Mouse (Mus musculus): ENCODE data around the gene Eef1akmt1.
A peak's percentile ranks its signal among the peaks of the same experiment; 100 is the strongest.

Eef1akmt1 gene

DNA sequence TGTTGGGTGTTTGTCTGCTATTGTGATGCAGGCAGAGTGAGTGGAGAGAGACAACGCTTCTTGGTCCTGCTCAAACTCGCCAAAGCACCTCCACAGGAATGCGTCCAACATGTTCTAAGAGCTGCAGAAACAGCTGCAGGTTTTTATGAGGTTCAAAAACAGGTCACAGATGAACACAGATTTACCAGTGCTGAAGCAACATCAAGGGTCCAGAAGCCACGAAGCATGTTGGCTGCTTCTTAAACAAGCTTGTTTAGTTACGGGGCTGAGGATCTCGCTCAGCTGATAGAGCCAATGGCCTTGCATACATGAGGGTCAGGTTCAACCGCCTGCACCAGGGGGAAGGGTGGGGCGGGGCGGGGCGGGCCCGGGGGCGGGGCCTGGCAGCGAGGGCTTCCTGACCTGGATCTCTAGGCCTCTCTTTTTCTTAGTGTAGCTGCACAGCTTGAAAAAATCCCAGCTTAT lies 24.8 kb downstream of the Eef1akmt1 start:
- no peak for DNase-seq (ENCODE audit: low spot score in 2 of 2)

DNA sequence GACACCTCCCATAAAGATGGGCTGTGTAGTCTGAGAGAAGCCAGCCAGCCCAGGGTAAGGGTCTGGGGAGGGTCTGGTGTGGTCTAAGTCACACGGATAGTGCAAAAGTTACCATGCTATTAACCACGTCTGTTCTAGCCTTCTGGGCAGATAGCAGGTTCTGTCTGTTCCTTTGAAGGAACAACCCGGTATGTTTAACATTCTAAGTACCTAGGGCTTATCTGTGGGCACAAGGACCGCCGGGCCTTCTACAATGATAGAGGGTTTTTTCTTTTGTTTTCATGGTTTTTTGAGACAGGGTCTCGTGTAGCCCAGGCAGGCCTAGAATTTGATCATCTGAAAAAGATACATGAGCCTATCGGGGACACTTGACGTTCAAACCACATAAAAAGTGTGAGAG lies 25.3 kb downstream of the Eef1akmt1 start:
- DNase-seq (ENCODE audit: low spot score in 2 of 2), result no peak

DNA sequence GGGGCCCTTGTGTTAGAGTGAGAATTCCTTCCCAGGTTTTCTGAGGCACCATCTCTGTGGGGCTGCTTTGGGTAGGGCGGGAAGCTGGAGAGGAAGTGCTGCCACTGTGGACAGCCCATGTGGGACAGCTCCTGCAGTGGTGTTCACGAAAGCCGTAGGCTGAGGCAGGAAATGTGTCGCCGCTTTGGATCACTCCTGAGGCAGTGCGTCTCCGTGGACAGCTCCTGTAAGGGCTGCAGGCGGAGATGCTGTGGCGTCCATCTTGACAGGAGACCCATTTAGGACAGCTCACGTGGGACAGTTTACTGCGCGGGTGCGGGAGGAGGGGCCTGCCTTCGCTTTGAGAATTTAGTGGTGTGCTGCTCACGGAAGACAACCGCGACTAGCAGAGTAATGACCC lies 25.9 kb downstream of the Eef1akmt1 start:
- DNase-seq (ENCODE audit: low spot score in 2 of 2), result no peak

DNA sequence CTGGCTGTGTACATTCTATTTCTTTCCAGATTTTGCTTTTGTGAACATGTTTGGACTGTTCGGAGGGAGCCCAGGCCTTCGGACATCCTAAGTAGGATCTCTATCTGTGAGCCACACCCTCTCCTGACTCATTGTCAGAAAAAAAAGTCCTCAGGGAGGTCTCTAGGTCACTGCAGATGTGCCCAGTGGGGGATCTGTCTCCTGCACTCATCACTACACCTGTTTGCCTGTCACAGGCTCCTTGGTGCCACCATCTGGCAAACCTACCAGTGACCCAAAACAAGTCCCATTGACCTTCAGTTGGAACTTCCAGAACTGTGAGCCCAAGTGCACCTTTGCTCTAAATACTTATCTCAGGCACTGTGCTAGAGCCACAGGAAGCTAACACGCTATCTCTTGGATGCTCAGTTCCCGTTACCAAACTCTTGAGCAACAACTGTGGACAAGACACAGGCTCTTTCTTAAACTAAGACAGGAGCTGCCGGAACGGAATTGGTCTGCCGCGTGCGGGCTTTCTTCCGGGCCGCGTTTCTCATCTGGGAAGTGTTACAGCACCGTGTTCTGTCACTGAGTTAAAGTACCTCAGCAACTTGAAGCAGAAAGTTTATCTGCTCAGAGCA lies 27.9 kb downstream of the Eef1akmt1 start:
- DNase-seq (ENCODE audit: low spot score in 2 of 2), result no peak

DNA sequence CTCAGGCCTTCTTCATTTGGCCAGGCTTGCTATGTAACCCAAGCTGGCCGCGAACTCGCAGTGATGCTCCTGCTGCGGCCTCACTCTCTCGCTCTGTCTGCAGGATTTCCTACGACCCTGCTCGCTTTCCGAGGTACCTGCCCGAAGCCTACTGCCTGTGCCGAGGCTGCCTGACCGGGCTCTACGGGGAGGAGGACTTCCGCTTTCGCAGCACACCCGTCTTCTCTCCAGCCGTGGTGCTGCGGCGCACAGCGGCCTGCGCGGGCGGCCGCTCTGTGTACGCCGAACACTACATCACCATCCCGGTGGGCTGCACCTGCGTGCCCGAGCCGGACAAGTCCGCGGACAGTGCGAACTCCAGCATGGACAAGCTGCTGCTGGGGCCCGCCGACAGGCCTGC lies 29.2 kb downstream of the Eef1akmt1 start:
- DNase-seq (ENCODE audit: low spot score in 2 of 2), result peak in 1 of 2 experiments; percentile 27

DNA sequence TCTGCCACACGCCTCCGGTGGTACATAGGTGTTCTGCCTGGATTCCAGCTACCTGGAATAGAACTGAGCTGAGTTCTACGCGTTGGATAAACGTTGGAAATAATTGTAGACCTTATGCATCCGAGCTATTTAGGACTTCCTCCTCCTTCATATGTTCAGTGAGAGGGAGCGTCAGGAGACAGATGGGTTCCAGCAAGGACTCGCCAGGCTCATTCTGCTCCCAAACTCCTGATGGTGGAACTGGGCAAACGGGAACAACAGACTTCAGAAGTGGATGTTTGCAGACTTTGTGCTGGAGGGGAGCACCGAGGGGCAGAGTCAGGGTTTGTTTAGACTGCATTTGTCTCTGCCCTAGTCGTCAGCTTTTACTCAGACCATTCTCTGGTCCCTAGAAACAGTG lies 30.7 kb downstream of the Eef1akmt1 start:
- DNase-seq (ENCODE audit: low spot score in 2 of 2), result no peak

DNA sequence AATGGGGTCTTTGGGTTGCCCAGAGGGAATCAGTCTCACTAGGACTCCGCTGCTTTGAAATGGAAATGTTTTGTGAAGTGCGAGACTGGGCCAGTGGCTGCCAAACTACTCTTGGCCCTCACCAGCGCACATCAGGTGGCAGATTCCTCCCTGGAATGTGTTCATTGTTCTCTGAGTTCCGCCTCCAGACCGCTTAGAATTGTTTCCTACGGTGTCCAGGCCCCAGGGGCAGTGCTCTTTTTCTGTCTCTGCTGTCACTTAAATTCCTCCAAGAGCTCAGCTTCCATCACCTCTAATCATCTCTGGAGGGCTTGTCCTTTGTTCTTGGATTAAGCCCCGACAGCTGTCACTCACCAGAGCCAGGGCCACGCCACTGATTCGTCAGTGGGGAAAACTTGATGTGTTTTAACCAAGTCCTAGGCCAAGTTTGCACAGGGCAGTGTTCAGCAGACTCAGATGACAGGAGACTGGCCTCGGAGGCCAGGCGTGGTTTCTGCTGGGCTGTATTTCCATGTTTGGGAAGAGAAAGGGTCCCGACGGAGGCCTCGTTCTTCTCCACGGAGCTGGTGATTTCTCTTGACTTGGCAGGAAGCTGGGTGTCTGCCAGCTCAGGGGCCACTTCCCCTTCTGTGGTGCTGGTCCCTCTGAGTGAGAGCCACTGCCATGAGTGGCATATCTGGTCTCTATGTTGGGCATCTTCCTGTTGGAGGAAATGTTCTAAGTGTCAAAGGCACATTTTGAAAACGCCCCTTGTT lies 34.0 kb downstream of the Eef1akmt1 start:
- peak in 1 of 2 experiments; percentile 43 for DNase-seq (ENCODE audit: low spot score in 2 of 2)

DNA sequence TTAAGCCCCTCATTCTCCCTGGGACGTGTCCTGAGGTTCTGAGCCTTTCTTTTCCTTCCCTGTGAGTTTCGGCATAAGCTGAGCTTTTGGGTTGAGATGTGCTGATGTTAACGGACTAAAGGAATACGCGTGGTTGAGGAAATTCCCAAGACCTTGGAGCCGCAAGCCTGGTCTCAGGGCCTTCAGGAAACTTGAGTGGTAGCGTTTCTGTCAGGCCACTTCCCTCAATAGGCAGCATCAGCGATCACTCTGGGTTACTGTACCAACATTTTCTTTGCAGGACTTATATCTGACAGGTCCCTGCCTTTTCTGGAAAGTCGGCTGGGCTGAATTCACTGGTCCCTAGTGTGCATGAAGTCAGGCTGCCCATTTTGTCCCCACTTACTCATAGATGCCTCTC lies 34.6 kb downstream of the Eef1akmt1 start:
- no peak for DNase-seq (ENCODE audit: low spot score in 2 of 2)

DNA sequence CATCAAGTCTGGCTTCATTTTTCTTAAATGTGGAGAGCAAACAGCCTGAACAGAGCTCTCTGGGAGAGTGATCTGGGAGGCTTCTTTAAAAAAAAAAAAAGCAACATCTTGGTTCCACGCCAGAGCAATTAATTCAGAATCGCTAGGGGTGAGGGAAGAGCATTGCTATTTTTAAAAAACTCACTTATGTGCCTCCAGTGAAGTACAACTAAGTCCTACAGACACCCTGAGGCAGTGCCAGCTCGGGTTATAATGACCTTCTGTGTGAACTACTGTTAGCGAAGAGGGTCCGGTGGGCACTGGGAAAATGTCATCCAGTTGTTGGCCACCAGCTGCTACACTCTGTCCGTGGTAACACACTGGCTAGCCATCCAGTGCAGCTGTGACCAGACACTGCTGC lies 35.8 kb downstream of the Eef1akmt1 start:
- DNase-seq (ENCODE audit: low spot score in 2 of 2), result no peak

DNA sequence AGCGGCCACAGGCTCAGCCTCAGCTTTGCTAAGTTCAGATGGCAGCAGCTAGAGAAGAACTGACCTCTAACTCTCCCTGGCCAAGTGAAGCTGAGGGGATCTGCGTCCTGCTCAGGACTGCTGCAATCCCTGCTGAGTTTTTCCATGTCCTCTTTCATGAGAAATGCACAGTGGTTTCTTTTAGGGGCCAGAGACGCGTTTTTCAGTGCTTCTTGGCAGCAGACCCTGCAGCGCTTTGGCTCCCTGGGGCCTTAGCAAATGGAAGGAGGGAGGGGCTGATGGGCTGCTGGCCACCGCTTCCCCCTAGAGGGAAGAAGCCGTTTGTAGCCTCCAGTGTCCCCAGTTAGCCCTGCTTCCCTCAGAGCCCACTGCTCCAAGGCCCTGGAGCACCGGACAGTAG lies 36.5 kb downstream of the Eef1akmt1 start:
- DNase-seq (ENCODE audit: low spot score in 2 of 2), result no peak

DNA sequence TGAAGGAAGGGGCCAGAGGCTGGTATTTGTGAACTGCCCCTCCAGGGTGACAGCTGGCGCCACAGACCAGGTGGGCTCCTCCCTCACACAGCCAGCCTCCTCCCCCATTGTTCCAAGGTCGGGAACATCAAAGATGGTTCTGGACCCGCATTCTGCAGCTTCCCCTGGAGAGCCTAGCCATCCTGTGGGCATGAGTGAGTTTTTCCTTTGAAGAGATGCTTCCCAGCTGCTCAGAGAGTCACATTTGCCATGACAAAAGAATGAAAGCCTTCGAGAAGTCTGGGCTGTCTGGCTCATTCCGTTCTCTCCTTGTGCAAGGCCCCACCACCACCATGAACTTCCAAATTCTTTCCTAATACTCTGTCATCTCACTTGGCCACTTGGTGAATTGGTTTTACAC lies 37.1 kb downstream of the Eef1akmt1 start:
- DNase-seq (ENCODE audit: low spot score in 2 of 2), result no peak

DNA sequence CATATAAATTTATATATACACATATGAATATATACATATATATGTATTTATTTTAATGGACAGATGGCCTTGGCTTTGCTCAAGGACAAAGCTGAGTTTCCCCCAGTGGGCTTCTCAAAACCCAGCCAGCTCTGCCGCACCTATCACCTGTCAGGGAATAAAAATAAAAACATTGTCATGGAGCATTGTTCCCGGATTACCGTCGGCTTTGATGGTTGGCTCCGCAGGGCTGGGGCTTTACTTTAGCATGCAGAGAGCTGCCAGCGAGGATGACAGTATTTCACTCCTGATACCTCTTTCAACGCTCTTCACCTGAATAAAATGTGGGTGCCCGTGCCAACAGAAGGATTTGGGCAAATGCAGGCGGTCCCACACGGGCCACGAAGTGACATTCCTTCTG lies 37.6 kb downstream of the Eef1akmt1 start:
- DNase-seq (ENCODE audit: low spot score in 2 of 2), result no peak

DNA sequence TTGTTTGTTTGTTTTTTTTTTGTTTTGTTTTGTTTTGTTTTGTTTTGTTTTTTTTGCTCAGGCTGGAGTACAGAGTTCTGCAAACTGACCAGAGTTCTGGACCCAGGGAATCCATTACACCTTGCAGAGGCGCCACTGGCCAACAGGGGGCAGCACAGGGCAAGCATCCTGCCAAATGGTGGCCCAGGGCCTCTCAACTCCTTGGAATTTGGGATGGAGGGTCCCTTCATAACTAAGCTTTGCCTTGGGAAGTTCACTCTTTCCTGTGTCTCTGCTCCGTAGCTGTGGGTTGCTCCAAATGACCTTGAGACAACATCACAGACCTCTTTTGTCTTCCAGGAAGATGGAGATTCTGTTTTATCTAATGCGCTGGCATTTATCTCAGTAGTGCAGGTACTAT lies 38.2 kb downstream of the Eef1akmt1 start:
- peak; percentile 20 to 59 for DNase-seq (ENCODE audit: low spot score in 2 of 2)

DNA sequence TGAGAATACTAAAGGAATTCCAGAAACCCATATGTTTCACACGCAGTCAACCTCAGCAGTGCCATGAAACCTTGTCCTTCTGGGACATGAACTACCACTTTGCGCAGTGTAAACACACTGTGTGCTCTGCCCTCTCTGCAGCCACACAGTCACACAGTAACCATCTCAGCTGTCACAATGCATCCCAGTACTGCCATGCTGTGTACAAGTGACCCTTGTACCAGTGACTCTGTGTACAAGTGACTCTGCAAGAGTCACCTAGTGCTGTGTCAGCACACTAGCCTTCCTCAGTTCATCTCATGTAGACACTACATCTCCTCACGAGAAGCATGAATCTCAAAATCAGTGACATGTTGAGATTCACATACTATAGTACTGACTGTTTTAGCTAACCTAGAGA lies 38.8 kb downstream of the Eef1akmt1 start:
- no peak for DNase-seq (ENCODE audit: low spot score in 2 of 2)

DNA sequence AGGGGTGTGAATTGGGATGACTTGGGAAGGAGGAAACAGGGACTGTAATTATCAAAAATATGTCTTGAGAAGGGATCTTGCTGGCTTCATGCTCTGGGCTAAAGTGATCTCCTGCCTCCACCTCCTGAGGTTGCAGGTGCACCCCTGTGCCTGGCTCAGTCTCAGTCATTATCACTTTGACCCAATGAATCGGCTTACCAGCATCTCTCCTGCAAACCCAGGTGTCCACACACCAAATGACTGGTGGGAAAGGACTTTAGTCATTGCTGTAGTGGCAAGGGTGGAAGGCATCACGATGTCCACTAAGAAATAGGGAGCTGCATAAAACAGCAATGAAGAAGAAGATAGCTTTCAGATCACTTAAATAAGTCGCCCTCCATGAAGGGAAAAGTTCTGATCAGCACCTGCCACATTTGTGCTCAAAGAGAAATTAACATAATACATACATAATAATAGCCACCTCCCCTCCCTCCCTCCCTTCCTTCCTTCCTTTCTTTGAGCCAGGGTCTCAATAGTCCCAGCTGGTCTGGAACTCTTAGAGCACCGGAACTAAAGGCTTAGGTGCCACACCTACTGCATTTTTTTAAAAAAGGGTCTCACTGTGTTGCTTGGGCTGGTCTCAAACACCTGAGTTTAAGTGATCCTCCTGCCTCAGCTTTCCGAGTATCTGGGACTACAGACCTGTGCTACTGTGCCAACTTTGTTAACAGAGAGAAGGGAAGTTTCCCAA lies 41.5 kb downstream of the Eef1akmt1 start:
- DNase-seq (ENCODE audit: low spot score in 2 of 2), result no peak

DNA sequence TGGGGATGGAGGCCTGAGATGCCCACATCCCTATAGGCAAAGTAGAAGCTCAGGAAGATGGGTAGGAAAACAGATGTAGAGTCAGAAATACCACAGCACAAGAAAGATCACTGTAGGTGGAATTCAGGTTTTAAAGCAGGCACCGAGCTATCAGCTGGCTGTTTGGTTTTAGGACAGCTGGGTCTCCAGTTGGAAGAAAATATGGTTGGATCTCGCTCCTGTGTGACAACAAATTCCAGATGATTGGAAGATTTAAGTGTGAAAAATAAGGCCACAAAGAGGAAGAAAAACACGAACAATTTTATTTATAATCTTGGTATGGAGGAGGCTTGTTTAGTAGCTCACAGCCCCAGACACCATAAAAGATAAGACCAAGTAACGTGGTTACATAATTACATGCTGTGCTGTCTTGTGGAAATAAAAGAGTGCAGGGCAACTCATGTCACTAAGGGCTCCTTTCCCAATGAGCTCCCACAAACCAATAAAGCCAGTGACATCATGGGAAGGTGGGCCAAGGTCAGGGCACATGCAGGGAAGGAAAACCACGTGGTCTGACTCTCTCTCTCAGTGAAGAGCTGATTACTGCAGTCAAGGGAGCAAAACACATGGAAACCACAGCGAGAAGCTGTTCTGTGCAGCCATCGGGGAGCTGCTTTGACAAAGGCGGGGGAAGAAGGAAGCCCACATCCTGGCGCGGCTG lies 42.2 kb downstream of the Eef1akmt1 start:
- DNase-seq (ENCODE audit: low spot score in 2 of 2), result no peak

DNA sequence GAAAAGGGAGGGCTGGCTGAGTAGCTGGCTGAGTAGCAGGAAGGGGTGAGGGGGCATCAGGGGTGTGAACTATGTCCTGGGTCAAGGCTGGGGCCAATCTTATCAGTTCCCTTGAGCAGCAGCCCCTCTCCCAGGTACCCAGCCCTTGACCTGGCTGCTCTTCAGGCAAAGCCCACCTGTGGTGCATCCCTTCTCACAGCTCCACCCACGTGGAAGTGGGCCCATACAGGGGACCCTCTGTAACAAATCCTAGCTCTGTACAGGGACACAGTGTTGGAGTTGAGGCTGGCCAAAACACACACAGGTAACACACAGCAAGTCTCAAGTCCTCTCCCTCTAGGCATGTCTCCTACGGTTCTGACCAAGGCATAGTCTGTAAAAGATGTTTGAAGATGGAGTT lies 43.8 kb downstream of the Eef1akmt1 start:
- DNase-seq (ENCODE audit: low spot score in 2 of 2), result no peak

DNA sequence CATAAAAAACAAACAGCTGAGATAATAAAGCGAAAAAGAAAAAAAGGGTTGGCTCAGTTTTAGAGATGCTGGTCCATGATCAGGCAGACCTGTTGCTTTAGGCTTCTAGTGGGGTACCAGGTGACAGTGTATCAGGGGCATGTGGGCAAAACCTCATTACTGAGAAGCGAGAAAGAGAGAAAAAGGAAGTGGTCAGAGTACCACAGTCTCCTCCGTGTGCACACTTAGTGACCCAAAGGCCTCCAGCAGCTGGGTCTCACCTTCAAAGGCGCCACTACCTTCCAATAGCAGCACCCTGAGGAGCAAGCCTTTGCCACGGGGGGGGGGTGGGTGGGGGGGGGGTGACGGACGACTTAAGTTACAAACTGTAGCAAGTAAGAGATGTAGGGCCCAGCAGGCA lies 44.3 kb downstream of the Eef1akmt1 start:
- no peak for DNase-seq (ENCODE audit: low spot score in 2 of 2)

DNA sequence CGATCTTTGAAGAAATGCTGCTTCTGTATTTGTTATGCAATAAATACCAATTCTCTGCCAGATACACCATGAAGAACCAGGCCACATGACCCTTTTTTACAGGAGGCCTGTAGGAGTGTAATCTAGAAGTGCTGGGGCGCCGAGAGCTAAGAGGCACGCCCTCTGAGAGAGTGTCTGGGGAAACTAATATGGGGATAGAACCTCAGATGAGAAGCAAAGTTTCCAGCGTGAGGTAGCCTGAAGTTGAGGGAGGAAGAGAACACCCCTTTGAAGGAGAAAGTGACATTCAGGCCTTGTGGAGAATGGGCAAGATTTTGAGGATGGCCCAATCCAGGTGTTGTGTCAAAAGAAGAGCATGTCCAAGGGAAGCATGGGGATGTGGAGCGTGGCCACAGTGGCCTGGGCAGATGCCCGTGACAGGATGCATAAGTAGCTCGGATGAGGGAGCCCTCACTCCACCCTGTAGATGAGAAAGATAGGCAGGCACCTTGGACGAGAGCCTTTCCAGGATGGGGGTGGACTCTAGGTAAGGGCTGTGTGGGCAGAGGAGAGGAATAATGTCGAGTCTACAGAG lies 45.3 kb downstream of the Eef1akmt1 start:
- DNase-seq (ENCODE audit: low spot score in 2 of 2), result no peak

DNA sequence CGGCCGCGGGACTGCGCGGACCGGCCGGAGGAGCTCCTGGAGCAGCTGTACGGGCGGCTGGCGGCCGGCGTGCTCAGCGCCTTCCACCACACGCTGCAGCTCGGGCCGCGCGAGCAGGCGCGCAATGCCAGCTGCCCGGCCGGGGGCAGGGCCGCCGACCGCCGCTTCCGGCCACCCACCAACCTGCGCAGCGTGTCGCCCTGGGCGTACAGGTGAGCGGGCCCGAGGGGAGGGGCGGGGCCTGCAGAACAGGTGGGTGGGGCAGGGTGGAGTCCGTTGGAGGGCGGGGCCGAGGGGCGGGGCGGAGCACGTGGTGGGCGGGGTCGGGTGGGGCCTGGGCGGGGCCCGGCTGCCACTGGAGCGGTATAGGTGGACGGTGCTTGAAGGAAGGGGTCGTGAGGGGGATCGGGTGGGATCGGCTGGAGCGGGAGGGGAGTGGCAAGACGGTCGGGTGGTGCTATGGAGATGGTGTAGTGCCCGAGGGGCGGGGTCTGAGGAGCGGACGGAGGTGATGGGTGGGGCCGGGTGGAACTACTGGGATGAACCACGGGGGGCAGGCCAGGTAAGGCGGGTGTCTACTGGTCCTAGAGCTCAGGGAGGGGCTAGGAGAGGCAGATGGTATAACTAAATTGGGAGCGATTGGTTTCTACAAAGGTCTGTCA lies 45.9 kb downstream of the Eef1akmt1 start:
- DNase-seq (ENCODE audit: low spot score in 2 of 2), result peak; percentile 27 to 60

DNA sequence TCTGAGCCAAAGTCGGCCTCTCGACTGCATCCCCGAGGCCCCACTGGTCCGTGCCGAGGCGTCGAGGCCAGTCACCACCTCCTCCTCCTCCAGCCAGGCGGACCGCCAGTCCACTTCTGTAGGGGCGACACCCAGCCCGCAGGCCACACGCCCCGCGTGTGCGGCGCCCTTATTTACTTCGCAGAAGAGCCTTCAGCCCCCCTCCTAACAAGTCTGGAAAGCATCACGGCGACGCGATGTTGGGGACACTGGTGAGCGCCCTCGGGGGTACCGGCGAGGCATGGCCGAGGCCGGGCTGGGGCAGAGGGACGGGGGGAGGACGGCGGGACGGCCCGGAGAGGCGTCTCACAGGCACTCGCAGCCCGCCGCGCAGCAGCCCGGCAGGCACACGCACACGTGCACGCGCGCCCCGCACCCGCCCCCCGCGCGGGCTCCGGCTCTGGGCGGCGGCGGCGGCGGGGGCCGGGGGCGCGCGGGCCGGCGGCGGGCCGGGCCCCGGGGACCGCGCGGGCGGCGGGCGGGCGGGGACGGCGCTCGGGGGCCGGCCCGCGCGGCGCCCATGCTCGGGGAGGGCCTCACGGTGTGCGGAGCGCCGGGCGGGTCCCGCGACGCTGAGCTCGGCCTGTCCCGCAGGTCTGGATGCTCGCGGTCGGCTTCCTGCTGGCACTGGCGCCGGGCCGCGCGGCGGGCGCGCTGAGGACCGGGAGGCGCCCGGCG lies 46.6 kb downstream of the Eef1akmt1 start, which contains the start of gene Il17d:
Gene Il17d (plus strand): TSS at position 107 of the 717 bp plus-strand sequence.
- DNase-seq (ENCODE audit: low spot score in 2 of 2), result no peak

Measured in spleen, postnatal 10 days (tissue).